Mouse (Mus musculus): ENCODE measurements around the gene D2hgdh.
"Not testable (repeated sequence)": the region's sequence is repeated elsewhere in the genome, so short reads cannot be mapped to it uniquely, and the experiment has no call there.

DNA sequence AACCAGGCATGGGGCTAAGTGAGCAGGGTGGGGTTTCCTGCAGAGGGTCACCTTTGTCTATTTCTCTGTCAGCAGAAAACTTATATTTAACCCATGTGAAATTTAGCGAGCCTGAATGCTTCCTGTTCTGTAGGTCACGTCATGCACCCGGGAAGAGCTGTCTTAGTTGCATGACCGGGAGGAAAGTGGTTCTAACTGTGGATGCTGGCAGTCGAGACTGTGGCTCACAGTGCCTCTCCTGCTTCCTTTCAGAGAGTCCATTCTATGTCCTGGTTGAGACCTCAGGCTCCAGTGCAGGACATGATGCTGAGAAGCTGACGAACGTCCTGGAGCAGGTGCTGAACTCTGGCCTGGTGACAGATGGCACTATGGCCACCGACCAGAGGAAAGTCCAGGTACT lies 13.9 kb downstream of the D2hgdh start:
- TF ChIP-seq CTCF (conservative IDR thresholded peaks at IDR 0.05; ENCODE audit: insufficient read depth, insufficient read length, low read depth, low read length); POLR2A (IDR thresholded peaks at IDR 0.05; ENCODE audit: low read depth, low read length): not testable (repeated sequence)
